Mouse (Mus musculus): Measurements from ENCODE around the gene Gpr45.

Gpr45 gene

DNA sequence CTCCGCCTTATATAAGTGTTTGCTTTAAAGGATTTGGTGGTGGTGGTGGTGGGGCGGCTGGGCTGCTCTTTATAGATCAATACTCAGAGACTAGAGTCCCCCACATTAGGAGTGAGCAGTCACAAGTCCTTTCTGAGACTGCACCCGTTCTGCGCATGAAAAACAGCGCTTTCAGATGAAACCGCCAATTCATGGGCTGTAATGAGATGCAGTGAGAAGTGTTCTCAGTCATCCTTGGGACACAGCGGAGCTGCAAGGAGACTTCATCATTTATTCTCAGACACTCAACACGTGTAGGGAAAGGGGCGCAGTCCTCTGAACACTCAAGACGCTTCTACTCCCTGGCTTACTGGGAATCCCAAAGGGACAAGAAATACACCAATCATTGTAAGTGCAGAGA is 95.1 kb downstream of the Gpr45 start:
- no peak for DNase-seq (ENCODE audit: low read depth, low spot score)

DNA sequence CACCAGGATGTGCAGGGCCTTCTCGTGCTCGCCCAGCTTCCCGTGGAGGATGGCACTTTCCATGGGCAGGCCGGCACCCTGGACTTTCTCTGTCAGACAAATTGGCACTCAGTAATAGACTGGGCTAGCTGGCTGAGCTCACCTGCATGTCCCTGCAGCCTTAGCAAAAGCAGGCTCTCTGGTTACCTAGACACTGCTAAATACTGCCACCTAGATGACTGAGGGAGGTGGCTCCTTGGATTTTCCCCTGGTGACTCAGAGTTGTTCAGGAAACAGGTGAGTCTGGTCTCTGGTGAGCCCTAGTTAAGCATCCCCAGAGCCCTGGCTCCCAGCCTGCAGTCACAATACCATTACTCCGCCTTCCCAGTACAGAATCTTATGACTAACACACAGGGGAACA is 99.2 kb downstream of the Gpr45 start:
- DNase-seq (ENCODE audit: low read depth, low spot score): no peak

DNA sequence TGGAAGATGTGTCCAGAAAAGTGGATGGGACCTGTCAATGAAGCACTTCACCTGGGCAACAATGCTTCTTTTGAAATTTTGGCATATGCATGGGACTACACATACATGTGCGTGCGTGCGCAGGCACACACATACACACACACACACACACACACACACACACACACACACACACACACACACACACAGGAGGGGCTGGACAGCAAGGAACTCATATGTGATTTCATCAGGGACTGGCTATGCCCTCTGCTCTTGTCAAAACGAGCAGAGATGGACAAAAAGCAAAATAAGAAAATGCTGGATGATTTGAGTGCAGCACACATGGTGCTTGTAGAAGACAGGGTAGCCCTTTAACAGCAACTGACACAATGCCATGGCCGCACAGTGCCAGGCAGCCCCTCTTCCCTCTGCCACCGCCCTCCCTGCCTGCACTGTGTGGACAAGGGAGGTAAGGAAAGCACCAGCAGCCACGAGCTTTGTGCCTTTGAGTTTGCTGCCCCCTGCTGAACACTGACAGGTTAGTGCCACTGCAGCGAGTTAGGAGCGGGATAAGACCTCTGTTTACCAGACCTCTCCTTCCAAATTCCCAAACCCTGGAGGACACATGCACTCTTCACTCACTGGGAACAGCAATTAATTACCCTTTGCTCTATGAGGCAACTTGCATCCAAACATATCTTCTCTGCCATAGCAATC is 113.1 kb downstream of the Gpr45 start:
- no peak for DNase-seq (ENCODE audit: low read depth, low spot score)

DNA sequence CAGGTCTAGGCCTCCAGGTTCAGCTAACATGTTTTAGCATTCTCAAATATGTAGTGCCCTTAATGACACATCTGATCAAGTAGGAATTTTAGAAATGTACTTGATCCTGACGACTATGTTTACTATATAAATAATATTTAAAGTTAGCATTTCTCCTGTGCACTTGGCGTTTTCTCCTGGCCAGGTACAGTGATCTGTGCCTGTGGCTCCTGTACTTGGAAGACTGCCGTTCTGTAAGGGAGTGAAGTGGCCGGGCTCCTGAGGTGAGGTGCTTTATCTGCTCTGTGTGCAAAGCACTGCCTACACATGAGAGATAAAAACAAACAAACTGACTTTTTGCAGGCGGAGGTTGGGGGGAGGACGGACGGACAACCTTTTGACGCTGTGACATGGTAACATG is 113.9 kb downstream of the Gpr45 start:
- DNase-seq (ENCODE audit: low read depth, low spot score): no peak

DNA sequence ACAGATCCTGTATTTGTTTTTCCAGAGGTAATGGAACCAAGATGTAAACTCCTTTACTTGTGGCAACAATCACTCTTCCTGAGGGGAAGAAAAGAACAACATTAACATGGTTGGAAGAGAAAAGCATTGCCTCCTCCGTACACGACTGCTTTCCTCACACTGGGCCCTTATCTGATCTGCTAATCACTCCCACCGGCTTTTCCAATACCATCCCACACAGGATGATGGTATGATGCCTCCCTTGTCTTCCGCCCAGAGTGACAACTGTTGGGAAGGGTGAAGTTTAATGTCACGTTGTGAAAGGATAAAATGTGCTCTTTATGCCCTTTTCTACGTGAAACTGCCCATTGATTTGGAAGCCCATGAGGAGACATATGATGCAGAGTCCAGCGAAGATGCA is 114.9 kb downstream of the Gpr45 start:
- no peak for DNase-seq (ENCODE audit: low read depth, low spot score)

DNA sequence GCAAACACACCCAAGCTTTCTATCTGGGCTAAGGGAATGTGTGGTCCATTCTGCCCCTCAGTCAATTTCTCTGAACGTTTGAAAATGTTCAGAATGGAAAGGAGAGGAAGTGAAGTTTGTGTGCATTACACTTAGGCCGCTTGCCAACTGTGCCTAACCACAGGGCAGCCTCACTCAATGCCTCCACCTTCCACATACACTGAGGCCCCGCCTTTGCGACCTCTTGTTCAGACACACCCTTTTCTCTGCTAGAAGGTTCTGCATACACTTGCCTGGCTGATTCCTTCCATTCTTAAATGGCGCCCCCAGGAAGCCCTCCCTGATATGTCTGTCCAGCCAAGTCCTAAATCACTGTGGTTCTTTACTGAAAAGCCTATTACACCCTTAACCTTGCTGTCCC is 118.1 kb downstream of the Gpr45 start:
- no peak for DNase-seq (ENCODE audit: low read depth, low spot score)

DNA sequence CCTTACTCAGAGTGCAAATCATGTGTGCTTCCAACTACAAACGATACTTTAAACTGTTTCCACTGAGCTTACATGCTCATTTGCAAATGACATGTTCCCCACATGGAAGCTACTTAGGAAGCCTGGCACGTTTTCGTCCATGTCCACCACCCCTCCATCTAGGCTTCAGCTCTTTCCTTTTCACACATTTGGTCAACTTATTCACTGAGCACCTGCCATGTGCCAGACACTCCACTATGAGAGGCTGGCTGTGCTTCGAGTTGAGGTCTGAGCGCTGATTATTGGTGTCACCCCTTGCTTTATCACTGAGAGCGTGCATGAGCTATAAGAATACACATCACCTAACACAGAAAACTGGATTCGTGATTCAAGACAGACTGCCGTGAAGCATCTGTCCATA is 119.4 kb downstream of the Gpr45 start:
- DNase-seq (ENCODE audit: low read depth, low spot score): no peak

DNA sequence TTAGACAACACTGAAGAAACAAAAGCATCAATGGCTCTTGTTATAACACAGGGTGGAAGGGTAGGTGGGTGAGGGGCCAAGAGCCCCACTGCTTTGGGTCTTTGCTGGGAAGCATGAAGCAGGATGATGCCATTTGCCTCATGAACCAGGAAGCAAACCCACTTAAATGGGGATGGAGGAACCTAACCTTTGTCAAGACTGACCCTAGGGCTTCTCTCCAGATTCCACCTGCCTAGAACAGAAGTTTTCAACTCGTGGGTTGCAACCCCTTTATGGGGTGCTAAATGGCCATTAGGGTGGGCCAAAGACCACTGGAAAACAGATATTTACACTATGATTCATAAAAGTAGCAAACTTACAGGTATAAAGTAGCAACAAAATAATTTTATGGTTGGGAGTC is 119.9 kb downstream of the Gpr45 start:
- no peak for DNase-seq (ENCODE audit: low read depth, low spot score)

DNA sequence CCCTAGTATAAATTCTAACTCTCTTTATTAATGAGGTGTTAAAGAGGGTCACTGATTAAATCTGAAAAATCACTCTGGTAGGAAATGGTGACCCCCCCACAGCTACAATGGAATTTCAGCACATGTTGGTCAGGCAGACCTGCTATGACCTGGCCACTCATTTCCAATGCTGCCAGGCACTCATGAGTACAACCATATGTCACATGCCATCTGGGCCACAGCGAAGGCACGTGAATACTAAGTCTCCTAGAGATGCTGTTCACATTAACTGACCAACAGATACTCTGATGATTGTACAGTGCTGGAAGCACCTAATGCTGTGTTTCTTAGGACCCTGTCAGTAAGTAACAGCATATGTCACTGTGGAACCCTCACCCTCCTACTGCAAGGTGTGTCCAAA is 122.1 kb downstream of the Gpr45 start:
- no peak for DNase-seq (ENCODE audit: low read depth, low spot score)

DNA sequence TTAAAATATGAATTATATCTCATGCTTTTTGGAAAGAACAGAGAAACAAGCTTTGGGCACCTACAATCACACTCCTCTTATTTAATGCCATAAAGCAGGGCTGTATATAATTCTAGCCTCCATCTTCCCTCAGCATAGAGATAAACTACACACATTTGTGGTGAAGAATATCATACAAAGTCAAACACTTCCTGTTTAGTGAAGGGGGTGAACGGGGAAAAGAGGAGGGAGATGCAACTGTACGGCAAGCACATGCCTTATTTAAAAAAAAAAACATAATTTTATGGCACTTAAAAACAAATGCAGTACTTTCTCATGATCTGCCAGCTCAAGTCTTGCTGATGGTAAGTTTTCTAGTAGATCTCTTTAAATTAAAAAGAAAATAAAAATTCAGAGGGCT is 125.5 kb downstream of the Gpr45 start:
- no peak for DNase-seq (ENCODE audit: low read depth, low spot score)

DNA sequence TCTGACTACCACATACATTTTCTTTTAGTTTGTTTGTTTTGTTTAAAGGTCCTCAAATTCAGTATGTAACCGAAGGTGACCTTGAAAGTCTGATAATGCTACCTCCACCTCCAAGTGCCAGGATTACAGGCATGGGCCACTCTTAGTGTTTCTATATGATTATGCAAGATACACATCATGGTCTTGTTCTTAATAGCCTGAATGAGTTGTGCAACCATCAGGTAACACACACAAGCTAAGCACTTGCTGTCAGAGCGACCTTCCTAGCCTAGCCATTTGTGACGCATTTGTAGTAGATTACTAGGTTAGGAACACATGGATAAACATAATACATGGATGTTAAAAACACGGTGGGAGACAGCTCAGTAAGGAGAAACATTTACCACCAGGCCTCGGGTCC is 130.3 kb downstream of the Gpr45 start:
- DNase-seq (ENCODE audit: low read depth, low spot score): no peak
